Mouse (Mus musculus) small intestine, adult 2 months (tissue): Measurements from ENCODE around the gene Dnajb1. TPM values are rescaled to one million over a fixed set of nuclear protein-coding genes. Genes with fewer than 3 reads are reported as not detected.

Source experiments
- H3K27ac ChIP-seq: fragments of 200-500 bp; 2 replicates; pipeline ENCODE4 v1.5.1; 2012; ENCODE audit warnings: low read depth, low read length, control low read depth, inconsistent platforms; ENCODE audit not compliant: insufficient read depth
- H3K27me3 ChIP-seq: fragments of 200-500 bp; 2 replicates; pipeline ENCODE4 v1.6.1; 2012; ENCODE audit warnings: mild to moderate bottlenecking, moderate library complexity, low read length, inconsistent platforms; ENCODE audit not compliant: control insufficient read depth, insufficient read depth
- H3K36me3 ChIP-seq: fragments of 200-500 bp; 2 replicates; pipeline ENCODE4 v1.6.1; 2012; ENCODE audit warnings: mild to moderate bottlenecking, low read length, control low read depth, inconsistent platforms; ENCODE audit not compliant: control insufficient read depth, insufficient read depth
- H3K4me1 ChIP-seq: fragments of 200-500 bp; 2 replicates; pipeline ENCODE4 v1.6.1; 2012; ENCODE audit warnings: low read length, inconsistent platforms, mixed read lengths; ENCODE audit not compliant: control insufficient read depth, insufficient read depth, insufficient read length
- H3K4me3 ChIP-seq: fragments of 200-500 bp; 2 replicates; pipeline ENCODE4 v1.5.1; 2012; ENCODE audit warnings: low read depth, mild to moderate bottlenecking, control low read depth, inconsistent platforms, low read length, moderate library complexity
- CTCF ChIP-seq: fragments of 200-500 bp; IDR thresholded peaks from 2 replicates; pipeline ENCODE4 v1.5.1; 2012; ENCODE audit warnings: low read depth, mild to moderate bottlenecking, control low read depth, inconsistent platforms, low read length, moderate library complexity, mixed read lengths; ENCODE audit not compliant: insufficient replicate concordance, insufficient read length; ENCODE audit errors: extremely low read depth
- POLR2A ChIP-seq: fragments of 200-500 bp; IDR thresholded peaks from 2 replicates; pipeline ENCODE4 v1.6.1; 2012; ENCODE audit warnings: low read depth, mild to moderate bottlenecking, control low read depth, inconsistent platforms, low read length, moderate library complexity
- WGBS: fragments of 180-500 bp; shearing (Covaris S2); methylation state at CpG from one replicate; pipeline ENCODE4 v1.1.7; 2018; 5-methylcytosine and 5-hydroxymethylcytosine counted together
- polyA plus RNA-seq: library from polyadenylated mRNA; depleted of rRNA; stranded (reverse); fragments of >200 nt; gene quantifications from 2 replicates; pipeline ENCODE4 v1.2.3, GENCODE M21; 2012

Gene Dnajb1
- polyA plus RNA-seq, 1 experiment: 34.0 TPM

GRCm38 (mm10) chr8:83596369-83596768 lies 11.6 kb upstream of the Dnajb1 start:
- peak overlapping the region; percentile 17; the same call in 1 of the 2 replicates for H3K27ac ChIP-seq
- 7% methylated on average over 3 of the region's 3 CpGs for WGBS
- H3K4me3 ChIP-seq: no peak overlapping the region
- H3K4me1 ChIP-seq: no peaks in the 10 kb centered on the region; the same call in 1 of the 2 replicates
- no peaks in the 10 kb centered on the region for H3K27me3 ChIP-seq
- peak; percentile 47; the same call in 1 of the 2 replicates for TF ChIP-seq CTCF
- TF ChIP-seq POLR2A: no peak
- no peaks in the 10 kb centered on the region for H3K36me3 ChIP-seq

DNA sequence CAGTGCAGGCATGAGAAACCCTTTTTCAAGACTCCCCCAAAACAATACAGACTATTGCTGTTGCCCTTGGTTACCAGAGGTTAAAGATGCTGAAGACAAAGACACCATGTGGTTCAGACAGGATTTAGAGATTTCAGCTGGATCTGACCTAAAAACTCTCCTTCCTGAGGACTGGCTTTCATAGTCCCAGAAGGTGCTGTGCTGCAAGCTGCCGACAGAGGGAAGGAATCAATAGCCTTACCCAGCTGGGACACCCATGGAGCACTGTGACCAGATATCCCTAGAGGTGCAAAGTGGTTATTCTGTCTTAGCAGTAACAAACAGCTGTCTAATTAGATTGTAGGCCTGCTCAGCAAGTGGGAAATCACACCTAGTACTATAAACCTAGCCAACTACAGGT lies 9.8 kb upstream of the Dnajb1 start:
- H3K27me3 ChIP-seq: no peaks in the 10 kb centered on the region
- H3K36me3 ChIP-seq: no peaks in the 10 kb centered on the region
- no peak overlapping the region for H3K4me3 ChIP-seq
- H3K4me1 ChIP-seq: peaks cover 10% of the 10 kb centered on the region; the same call in 1 of the 2 replicates
- TF ChIP-seq CTCF: no peak
- TF ChIP-seq POLR2A: no peak
- no peak overlapping the region for H3K27ac ChIP-seq
- WGBS: 58% methylated on average over 1 of the region's 1 CpGs

DNA sequence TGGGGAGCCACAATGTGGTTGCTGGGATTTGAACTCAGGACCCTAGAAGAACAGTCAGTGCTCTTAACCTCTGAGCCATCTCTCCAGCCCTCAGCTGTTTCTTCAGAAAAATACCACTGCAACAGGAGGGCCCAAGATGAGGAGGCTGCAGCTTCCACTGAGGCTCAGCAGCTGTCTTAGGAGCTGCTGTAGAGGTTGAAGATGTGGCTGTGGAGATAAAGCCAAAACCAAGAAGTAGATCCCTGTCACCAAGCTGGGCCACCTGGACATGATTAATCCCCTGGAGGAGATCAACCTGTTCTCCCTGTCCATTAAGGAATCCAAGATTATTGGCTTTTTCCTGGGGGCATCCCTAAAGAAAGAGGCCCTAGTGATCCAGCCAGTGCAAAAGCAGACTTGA lies 8.2 kb upstream of the Dnajb1 start:
- Histone ChIP-seq H3K4me1 (peaks cover 10% of the 10 kb centered on the region; the same call in 1 of the 2 replicates), H3K36me3 (no peaks in the 10 kb centered on the region), H3K27me3 (no peaks in the 10 kb centered on the region), H3K27ac (no peak overlapping the region), H3K4me3 (no peak overlapping the region)
- no peak for TF ChIP-seq POLR2A
- no peak for TF ChIP-seq CTCF

DNA sequence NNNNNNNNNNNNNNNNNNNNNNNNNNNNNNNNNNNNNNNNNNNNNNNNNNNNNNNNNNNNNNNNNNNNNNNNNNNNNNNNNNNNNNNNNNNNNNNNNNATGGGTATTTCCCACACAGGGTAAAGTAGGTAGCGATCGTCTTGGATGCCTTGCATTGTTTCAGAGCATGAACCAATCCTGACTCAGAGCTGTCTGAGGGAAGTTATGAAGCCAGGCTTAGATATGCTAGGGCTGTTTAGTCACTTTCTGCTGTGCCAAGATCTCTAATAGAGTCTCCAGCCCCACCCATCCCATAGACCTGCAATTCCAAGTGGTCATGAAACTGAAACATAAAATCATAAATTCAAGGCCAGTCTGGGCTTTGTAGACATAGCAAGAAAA lies 5.4 kb upstream of the Dnajb1 start:
- WGBS: 11% methylated on average over 2 of the region's 2 CpGs
- no peaks in the 10 kb centered on the region for H3K27me3 ChIP-seq
- H3K4me3 ChIP-seq: no peak overlapping the region
- peaks cover 12% of the 10 kb centered on the region; the same call in 1 of the 2 replicates for H3K4me1 ChIP-seq
- H3K27ac ChIP-seq: peak overlapping the region; percentile 72
- TF ChIP-seq CTCF: no peak
- TF ChIP-seq POLR2A: no peak
- no peaks in the 10 kb centered on the region for H3K36me3 ChIP-seq

DNA sequence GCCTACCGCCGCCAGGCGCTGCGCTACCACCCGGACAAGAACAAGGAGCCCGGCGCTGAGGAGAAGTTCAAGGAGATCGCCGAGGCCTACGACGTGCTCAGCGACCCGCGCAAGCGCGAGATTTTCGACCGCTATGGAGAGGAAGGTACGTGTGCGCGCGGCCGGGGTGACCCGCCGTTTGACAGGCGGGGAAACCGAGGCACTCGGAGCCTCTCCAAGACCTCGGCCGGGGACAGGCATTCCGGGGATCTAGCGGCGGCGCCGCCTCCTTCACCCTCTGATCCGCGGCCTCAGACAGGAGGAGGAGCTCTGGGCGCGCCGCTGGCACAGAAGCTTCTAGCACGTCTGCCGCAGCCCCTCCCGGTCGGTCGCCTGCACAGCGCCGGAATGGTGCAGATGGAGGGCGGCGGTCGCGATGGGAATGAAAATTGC lies 421 bp downstream of the Dnajb1 start:
- no peaks in the 10 kb centered on the region for H3K27me3 ChIP-seq
- peak overlapping the region; percentile 73 for H3K4me3 ChIP-seq
- peaks cover 10% of the 10 kb centered on the region; the same call in 1 of the 2 replicates for H3K4me1 ChIP-seq
- peaks cover 32% of the 10 kb centered on the region for H3K36me3 ChIP-seq
- TF ChIP-seq CTCF: no peak
- TF ChIP-seq POLR2A: no peak; the same call in 1 of the 2 replicates
- WGBS: under 1% methylated on average over 51 of the region's 51 CpGs
- peak overlapping the region; percentile 90 for H3K27ac ChIP-seq

DNA sequence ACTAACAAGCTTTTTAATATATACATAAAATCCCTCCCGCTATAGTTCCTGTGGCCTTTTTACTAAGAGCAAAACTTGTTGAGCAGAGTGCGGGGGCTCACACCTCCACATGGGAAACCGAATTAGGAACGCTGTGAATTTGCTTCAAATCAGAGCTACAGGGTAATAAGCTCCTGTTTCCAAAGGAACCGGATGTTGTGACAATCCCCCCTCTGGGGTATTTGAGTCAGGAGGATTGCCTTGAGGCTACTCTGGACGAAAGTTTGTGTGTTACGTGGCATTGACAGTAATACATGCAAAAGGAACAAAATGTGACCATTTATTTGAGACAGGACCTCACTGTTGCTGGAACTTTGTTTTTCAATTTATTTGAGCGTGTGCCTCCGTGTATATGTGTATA lies 1.1 kb downstream of the Dnajb1 start:
- peak overlapping the region; percentile 73; the same call in 1 of the 2 replicates for H3K4me3 ChIP-seq
- TF ChIP-seq POLR2A: no peak
- TF ChIP-seq CTCF: no peak
- peak overlapping the region; percentile 90; the same call in 1 of the 2 replicates for H3K27ac ChIP-seq
- no peaks in the 10 kb centered on the region for H3K27me3 ChIP-seq
- peaks cover 35% of the 10 kb centered on the region for H3K36me3 ChIP-seq
- 12% methylated on average over 9 of the region's 9 CpGs for WGBS
- peaks cover 10% of the 10 kb centered on the region; the same call in 1 of the 2 replicates for H3K4me1 ChIP-seq

DNA sequence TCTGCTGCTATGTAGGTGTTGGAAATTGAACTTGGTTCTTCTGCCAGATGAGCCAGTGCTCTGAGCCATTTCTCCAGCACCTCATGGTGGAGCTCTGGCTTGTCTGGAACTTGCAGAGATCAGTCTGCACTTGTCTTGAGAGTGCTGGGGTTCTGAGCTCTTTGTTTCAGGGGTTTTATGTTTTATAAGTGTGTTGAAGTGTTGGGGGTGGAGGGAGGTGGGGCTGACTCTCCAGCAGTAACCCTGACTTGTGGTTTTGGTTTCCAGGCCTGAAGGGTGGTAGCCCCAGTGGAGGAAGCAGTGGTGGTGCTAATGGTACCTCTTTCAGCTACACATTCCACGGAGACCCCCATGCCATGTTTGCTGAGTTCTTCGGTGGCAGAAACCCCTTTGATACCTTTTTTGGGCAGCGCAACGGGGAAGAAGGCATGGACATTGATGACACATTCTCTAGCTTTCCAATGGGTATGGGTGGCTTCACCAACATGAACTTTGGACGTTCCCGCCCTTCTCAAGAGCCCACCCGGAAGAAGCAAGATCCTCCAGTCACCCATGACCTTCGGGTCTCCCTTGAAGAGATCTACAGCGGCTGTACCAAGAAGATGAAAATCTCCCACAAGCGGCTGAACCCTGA lies 1.7 kb downstream of the Dnajb1 start:
- H3K36me3 ChIP-seq: peaks cover 37% of the 10 kb centered on the region
- no peaks in the 10 kb centered on the region for H3K27me3 ChIP-seq
- peaks cover 10% of the 10 kb centered on the region; the same call in 1 of the 2 replicates for H3K4me1 ChIP-seq
- H3K27ac ChIP-seq: no peak overlapping the region
- no peak for TF ChIP-seq CTCF
- TF ChIP-seq POLR2A: no peak
- peak overlapping the region; percentile 10; the same call in 1 of the 2 replicates for H3K4me3 ChIP-seq
- 77% methylated on average over 10 of the region's 10 CpGs for WGBS
